Mouse (Mus musculus): Measurements from ENCODE around the gene Hipk2.

Hipk2 gene

GRCm38 (mm10) chr6:38867291-38867690 is 8.7 kb downstream of the Hipk2 start:
- DNase-seq (ENCODE audit: low spot score in 2 of 2) = no peak

DNA sequence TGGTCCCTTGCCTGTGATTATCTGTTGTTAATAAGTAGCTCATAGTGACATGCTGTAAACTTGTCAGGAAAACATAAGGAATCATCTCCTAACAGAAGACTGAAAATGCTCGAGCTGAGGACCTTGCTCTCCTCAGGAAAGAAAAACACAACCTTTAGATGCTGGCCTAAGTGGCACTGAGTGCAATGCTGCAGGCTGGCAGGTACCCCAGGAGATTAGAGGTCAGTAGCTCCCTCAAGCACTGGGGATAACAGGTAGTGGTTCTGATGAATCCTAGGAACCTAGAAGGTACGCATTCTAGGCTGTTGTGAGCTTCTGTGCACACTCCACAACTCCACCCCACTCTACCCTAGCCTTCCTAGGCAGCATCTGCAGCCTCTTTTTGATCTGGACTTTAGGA is 9.2 kb downstream of the Hipk2 start:
- DNase-seq (ENCODE audit: low spot score in 2 of 2) = no peak

- DNase-seq (ENCODE audit: low spot score in 2 of 2) = no peak
These were observed 9.6 kb downstream of the Hipk2 start for GRCm38 (mm10) chr6:38866357-38866756.

- DNase-seq (ENCODE audit: low spot score in 2 of 2) = no peak
These were observed 10.2 kb downstream of the Hipk2 start for GRCm38 (mm10) chr6:38865805-38866204.

- DNase-seq (ENCODE audit: low spot score in 2 of 2) = no peak
These were observed 12.4 kb downstream of the Hipk2 start for GRCm38 (mm10) chr6:38863595-38863994.

DNA sequence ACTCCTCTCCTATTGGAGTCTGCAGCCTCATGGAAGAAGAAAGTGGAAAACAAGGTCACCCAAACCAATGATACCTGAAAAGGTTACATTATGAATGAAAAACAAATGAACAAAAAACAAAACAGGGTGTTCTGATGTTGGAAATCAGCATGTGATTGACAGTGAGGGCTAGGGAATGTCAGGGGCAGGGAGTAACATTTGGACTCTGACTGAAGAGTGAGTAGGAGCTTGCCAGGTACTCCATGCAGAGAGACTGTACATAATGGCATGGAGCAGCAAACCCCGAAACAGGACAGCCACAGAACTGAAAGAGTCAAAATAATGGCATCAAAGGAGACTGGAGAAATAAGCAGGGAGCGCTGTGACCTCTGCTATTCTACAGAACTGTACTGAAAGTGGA is 15.7 kb downstream of the Hipk2 start:
- DNase-seq (ENCODE audit: low spot score in 2 of 2) = no peak

- DNase-seq (ENCODE audit: low spot score in 2 of 2) = no peak
These were observed 16.1 kb downstream of the Hipk2 start for GRCm38 (mm10) chr6:38859819-38860218.

DNA sequence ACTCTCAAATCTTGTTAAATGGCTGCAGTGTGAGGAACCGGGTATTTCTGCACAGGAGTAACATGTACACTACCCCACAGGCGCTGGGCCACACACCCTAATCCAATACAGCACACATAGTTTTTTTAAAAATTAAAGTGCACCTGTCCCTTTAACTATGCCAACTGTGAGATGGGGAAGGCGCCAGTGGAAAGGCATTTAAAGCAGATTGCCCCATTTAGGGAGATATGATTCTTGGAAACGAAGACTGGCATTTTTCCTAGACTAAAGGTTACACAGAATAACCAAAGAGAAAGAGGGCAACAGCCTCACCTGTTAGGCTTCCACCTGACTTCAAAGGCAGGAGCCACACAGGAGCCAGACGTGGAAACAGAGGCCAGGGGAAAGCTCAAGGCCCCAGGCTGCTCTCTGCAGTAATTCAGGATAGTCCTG is 22.4 kb downstream of the Hipk2 start:
- DNase-seq (ENCODE audit: low spot score in 2 of 2) = no peak

GRCm38 (mm10) chr6:38851740-38852139 is 24.2 kb downstream of the Hipk2 start:
- no peak for DNase-seq (ENCODE audit: low spot score in 2 of 2)

DNA sequence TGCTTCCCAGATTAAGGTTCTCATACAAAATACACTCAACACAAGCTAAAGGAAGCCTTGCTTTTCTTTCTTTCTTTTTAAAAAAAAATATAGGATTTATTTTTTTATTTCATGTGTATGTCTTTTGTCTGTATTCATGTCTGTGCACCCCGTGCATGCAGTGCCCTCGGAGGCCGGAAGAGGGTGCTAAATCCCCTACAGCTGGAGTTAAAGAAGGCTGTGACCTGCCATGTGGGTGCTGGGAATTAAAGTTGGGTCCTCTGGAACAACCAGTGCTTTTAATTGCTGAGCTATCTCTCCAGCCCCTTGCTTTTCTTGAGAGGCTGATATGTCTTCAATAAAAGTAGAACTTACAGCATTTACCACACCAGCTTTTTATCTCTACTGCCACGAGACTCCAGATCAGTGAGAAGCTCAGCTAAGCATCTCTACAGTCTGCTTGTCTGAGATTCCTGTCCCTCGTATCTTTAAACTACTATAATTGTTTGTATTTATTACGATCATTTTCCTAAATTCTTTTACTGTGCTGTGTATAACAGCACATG is 25.2 kb downstream of the Hipk2 start:
- no peak for DNase-seq (ENCODE audit: low spot score in 2 of 2)

DNA sequence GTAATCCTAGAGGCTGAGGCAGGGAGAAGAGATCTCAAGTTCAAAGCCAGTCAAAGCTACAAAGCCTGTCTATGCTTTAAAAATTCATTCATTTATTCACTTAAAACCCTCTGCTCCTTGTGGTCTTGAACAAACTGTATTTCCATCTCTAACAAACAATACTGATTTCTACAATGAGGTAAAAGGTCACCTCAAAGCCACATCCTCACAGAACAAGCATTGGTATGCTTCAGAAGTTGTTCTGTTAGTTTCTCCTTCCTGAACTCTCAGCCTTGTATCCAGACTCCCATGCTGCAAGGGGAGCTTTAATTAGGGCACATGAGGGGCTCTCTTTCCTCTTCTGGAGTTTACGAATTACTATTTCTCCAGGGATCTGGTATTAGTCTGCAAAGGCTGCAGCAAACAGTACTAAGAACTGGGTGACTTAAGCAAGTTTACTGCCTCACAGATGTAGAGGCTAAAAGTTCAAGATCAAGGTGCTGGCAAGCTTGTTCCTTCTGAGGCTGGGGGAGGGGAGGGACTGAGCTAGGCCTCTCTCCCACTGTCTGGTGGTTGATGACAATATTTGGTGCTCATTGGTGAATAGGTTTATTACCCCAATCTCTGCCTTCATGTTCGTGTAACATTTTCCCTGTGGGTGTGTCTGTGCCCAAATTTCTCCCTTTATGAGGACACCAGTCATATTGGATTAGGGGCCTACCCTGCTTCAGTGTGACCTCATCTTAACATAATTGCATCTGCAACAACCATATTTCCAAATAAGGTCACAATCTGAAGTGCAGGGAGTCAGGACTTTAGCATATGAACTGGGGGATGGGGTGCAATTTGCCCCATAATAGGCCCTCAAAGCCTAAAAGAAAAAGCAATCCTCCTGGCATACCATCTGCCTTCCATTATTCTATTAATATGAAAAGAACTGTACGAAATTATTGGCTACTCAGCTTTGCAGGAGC is 27.7 kb downstream of the Hipk2 start:
- DNase-seq (ENCODE audit: low spot score in 2 of 2) = no peak

GRCm38 (mm10) chr6:38847447-38847846 is 28.5 kb downstream of the Hipk2 start:
- DNase-seq (ENCODE audit: low spot score in 2 of 2) = no peak

- DNase-seq (ENCODE audit: low spot score in 2 of 2) = no peak
These were observed 29.4 kb downstream of the Hipk2 start for GRCm38 (mm10) chr6:38846330-38847195.

GRCm38 (mm10) chr6:38845876-38846275 is 30.1 kb downstream of the Hipk2 start:
- DNase-seq (ENCODE audit: low spot score in 2 of 2) = no peak

DNA sequence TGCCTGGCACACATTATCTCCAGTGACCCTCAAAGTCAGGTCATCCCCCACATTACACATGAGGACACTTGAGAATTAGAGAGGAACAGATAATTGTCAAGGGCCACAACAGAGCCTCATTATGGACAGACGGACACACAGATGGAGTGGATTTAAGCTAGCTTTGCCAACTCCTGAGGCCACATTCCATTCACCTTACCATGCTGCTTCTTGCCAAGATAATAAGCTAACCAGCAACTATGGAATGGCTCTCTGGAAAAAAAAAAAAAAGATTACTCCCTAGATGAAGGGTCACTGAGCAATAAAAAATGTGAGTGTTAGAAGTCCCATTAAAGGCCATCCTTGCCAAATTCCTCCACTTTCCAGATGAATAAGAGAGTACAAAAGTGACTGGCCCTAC is 30.8 kb downstream of the Hipk2 start:
- DNase-seq (ENCODE audit: low spot score in 2 of 2) = no peak

DNA sequence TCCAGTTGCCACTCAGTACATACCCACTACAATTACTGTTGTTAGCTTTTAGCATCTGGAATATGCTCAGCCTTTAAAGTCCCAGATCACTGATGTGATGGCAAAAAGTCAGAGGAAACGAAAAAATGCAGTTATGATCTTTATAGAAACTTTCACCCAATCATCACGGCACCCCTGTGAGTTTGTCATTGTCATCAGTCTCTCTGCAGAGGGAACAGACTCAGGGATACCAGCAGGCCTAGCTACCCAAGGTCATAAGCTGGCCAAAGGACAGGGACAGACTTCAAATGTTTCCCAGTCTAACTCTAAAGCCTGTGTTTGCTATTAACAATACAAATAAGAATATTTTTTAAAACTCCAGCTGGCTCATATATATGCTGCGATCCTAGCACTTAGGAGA is 34.4 kb downstream of the Hipk2 start:
- DNase-seq (ENCODE audit: low spot score in 2 of 2) = no peak

GRCm38 (mm10) chr6:38840780-38841179 is 35.2 kb downstream of the Hipk2 start:
- no peak for DNase-seq (ENCODE audit: low spot score in 2 of 2)

- no peak for DNase-seq (ENCODE audit: low spot score in 2 of 2)
These were observed 35.6 kb downstream of the Hipk2 start for GRCm38 (mm10) chr6:38840380-38840779.

DNA sequence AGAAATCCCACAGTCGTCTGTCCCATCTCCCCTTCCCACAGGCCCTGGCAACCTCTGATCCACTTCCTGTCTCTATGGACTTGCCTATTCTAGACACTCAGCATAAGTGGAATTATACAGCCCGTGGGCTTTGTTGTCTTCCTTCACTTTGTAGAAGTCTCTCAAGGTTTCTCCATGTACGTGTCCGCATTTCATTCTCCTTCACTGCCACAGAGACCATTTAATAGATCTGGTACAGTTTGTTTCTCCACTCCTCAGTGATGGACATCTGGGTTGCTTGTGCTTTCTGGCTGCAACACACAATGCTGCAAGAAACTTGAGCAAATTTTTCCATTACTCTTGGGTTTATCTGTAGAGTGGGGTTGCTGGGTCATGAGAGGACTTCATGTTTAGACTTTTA is 36.1 kb downstream of the Hipk2 start:
- no peak for DNase-seq (ENCODE audit: low spot score in 2 of 2)

DNA sequence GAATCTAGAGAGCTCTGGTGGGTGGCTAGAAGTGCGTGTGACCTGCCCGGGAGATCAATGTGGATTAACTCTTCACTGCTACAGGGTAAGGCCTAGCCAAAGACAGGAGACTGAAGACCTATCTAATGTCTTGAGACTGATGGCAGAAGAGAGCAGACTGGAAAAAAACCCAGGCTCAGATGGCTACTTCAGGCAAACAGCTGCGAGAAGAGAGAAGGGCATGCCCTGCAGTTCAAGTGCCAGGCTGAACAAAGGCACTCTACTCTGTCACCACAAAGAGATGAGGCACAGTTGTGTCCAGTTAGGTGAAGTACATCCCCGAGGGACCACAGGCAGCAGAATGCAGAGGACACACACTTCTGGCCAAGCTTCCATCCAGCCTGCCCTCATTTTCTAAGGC is 37.9 kb downstream of the Hipk2 start:
- DNase-seq (ENCODE audit: low spot score in 2 of 2) = no peak

DNA sequence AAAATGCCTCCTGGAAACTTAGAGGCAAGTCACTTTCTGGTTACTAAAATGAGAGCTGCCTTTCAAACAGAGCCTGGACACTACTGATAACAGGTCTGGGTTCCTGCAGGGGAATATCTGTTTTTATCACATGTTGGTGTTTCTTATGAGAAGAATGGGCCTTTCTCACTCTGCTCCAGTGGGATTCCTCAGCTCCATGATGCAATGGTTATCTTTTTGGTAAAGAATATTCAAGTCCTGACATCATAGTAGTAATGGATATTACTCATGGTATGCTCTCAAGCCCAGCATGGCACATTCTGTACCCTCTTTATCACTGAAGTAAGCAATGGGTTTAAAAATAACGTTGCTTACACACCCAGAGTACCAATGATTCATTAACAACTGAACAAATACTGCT is 40.7 kb downstream of the Hipk2 start:
- no peak for DNase-seq (ENCODE audit: low spot score in 2 of 2)

DNA sequence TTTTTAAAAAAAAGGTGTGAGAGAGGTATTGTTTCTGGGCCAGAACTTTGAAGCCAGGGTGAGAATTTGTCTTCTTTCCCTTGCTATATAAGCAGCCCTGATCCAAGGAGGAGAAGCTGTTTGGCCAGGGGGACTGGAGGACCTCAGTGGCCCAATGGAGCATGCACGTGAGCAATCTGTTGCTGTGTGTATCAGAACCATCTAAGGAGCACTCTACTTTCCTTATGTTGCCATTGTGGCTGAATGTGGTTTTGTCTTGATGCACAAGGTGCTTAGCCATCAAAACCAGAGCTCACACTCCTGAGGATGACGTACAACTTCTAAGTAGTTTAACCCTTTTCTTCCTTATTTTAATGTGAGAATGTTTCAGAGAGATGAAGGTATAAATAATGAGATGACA is 41.2 kb downstream of the Hipk2 start:
- no peak for DNase-seq (ENCODE audit: low spot score in 2 of 2)
